Mouse (Mus musculus): ENCODE measurements around the gene Hfe. TPM values are rescaled to one million over a fixed set of nuclear protein-coding genes. Genes with fewer than 3 reads are reported as not detected.
A peak's percentile ranks its signal among the peaks of the same experiment; 100 is the strongest.
"Not testable (repeated sequence)": the region's sequence is repeated elsewhere in the genome, so short reads cannot be mapped to it uniquely, and the experiment has no call there.

Gene Hfe
- total and polyA plus RNA-seq, 3 experiments: 0.08 to 1.0 (median 0.39) TPM

DNA sequence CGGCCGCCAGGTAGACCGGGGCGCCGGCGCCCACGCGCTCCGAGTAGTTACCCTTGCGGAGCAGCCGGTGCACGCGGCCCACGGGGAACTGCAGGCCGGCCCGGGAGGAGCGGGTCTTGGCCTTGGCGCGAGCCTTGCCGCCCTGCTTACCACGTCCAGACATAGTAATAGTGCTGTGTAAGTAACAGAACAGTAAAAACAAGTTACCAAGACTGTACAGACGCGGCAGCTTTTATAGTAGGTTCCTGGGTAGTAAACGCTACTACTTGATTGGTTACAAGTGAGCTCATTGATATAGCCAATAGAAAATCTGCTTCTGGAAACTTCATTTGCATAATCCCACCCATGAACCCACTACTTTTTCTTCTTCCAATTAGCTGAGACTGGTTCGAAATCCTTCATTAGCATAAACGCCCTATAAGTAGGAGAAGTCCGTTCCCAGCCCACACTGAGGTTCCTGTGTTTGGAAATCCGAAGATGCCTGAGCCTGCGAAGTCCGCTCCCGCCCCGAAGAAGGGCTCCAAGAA is 26.8 kb downstream of the Hfe start, which contains the start of the genes Hist1h2ac and Hist1h2bc (continued):
- TF ChIP-seq EP300 (IDR thresholded peaks at IDR 0.05; ENCODE audit: low read length) (no peak), GABPA (IDR thresholded peaks at IDR 0.05; ENCODE audit: insufficient replicate concordance, low read depth, low read length) (no peak)

DNA sequence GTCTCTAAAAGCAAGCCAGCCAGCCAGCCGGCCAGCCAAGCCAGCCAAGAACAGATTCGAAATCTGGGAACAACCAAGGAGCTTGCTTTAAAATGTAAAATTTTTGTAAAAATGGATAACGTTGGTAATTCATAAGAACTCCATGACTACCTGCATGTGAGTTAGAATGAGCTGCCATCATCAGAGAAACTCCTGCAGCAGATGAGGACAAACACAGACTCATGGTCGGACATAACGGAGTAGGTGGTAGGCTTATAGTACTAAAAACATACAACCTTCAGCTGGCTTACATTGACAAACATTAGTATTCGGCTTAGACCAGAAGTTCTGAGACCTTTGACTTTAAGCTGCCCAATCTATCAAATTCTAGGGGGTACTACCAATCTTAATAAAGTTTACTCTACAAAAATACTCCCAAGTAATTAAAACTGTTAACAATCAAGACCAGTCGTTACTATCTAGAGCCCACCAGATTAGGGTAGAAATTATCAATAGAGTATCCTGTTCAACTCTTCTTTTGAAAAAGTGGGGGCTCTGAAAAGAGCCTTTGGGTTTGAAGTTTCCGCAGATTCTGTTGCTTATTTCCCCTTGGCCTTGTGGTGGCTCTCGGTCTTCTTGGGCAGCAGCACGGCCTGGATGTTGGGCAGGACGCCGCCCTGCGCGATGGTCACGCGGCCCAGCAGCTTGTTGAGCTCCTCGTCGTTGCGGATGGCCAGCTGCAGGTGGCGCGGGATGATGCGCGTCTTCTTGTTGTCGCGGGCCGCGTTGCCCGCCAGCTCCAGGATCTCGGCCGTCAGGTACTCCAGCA is 27.5 kb downstream of the Hfe start:
- H3K79me2 ChIP-seq (replicated peaks; ENCODE audit: control insufficient read depth, extremely low read depth, insufficient read depth, poor library complexity, severe bottlenecking); H3K27me3 ChIP-seq (replicated peaks); dilution Hi-C loops (cut with MboI; ENCODE audit: extremely low pct_ligation_motif_present, extremely low pct_unique_long_range_greater_than_20kb, low sequenced_read_pairs); H3K36me3 ChIP-seq (replicated peaks in 1 of 2; ENCODE audit: control insufficient read depth in 1 of 2, insufficient read depth in 1 of 2, low read length in 1 of 2); H3K9me3 ChIP-seq (replicated peaks; ENCODE audit: low read length): not testable (repeated sequence)
- peak; percentile 48 for DNase-seq (ENCODE audit: extremely low read depth)
- peaks cover 6 to 26% of the 10 kb centered on the region in 2 experiments; a peak in 3 of 4 replicates for H3K4me1 ChIP-seq (ENCODE audit: control insufficient read depth in 1 of 2, insufficient read depth in 2 of 2)
- TF ChIP-seq UBTF (IDR thresholded peaks at IDR 0.05; ENCODE audit: low read depth, low read length): peak; percentile 65; the same call in 1 of the 2 replicates
- peak; percentile 50; the same call in 1 of the 2 replicates for TF ChIP-seq NELFE (IDR thresholded peaks at IDR 0.05; ENCODE audit: low read depth, low read length)
- TF ChIP-seq ZMIZ1 (IDR thresholded peaks at IDR 0.05; ENCODE audit: low read depth, low read length): peak; percentile 97
- TF ChIP-seq HCFC1 (IDR thresholded peaks at IDR 0.05; ENCODE audit: low read depth, low read length): 0 out of 2 replicates have a peak, but pooled peaks have one; percentile 18
- TF ChIP-seq CHD2 (IDR thresholded peaks at IDR 0.05; ENCODE audit: low read length): peak; percentile 59
- peak; percentile 84 for TF ChIP-seq POLR2A (IDR thresholded peaks at IDR 0.05; ENCODE audit: low read depth, low read length)
- TF ChIP-seq TBP (conservative IDR thresholded peaks at IDR 0.05; ENCODE audit: low read depth, low read length): 0 out of 2 replicates have a peak, but pooled peaks have one; percentile 25
- 0 out of 2 replicates have a peak, but pooled peaks have one; percentile 16 for TF ChIP-seq TCF12 (IDR thresholded peaks at IDR 0.05; ENCODE audit: low read depth, low read length)
- peak; percentile 95 for TF ChIP-seq POLR2AphosphoS2 (IDR thresholded peaks at IDR 0.05; ENCODE audit: low read depth, low read length)
- H3K9ac ChIP-seq (ENCODE audit: insufficient read depth, low read depth): peak overlapping the region; percentile 84
- H3K4me3 ChIP-seq (replicated peaks in 1 of 3; ENCODE audit: low read depth in 2 of 3, low read length in 2 of 3, poor library complexity in 1 of 3): peak overlapping the region; percentile 1 to 54 (median 37)
- peak overlapping the region; percentile 75; the same call in 1 of the 2 replicates for H3K4me2 ChIP-seq (ENCODE audit: insufficient read depth, low read depth, poor library complexity, severe bottlenecking)
- H3K27ac ChIP-seq (ENCODE audit: insufficient read depth, low read depth): peak overlapping the region; percentile 90
- in situ Hi-C loops (cut with MboI; ENCODE audit: low pct_ligation_motif_present, low pct_unique_long_range_greater_than_20kb, low sequenced_read_pairs): loop anchor here (10.0 kb wide), 1 partner anchor 48 kb away; no protein-coding TSS in a partner anchor

DNA sequence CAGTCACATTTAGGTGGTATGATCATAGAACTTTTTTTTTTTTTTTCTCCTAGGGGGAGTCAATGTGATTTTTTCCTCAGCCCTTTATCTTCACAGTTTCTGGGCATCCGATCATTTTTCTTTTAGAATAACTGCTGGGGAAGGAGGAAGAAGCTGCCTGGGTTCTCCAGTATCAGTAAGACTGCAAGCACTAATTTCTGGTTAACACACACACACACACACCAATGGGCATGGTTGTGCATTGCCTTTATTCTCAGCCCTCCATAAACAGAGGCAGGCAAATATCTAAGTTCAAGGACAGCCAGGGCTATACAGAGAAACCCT is 28.1 kb downstream of the Hfe start:
- H3K9ac ChIP-seq (ENCODE audit: insufficient read depth, low read depth): peak overlapping the region; percentile 84
- H3K36me3 ChIP-seq (replicated peaks in 1 of 2; ENCODE audit: control insufficient read depth in 1 of 2, insufficient read depth in 1 of 2, low read length in 1 of 2): no peaks in the 10 kb centered on the region
- H3K27me3 ChIP-seq (replicated peaks): no peaks in the 10 kb centered on the region
- no peaks in the 10 kb centered on the region for H3K9me3 ChIP-seq (replicated peaks; ENCODE audit: low read length)
- DNase-seq (ENCODE audit: extremely low read depth): peak; percentile 38
- no peaks in the 10 kb centered on the region for H3K79me2 ChIP-seq (replicated peaks; ENCODE audit: control insufficient read depth, extremely low read depth, insufficient read depth, poor library complexity, severe bottlenecking)
- peak overlapping the region; percentile 75; the same call in 1 of the 2 replicates for H3K4me2 ChIP-seq (ENCODE audit: insufficient read depth, low read depth, poor library complexity, severe bottlenecking)
- in situ Hi-C loops (cut with MboI; ENCODE audit: low pct_ligation_motif_present, low pct_unique_long_range_greater_than_20kb, low sequenced_read_pairs): loop anchor here (10.0 kb wide), 1 partner anchor 48 kb away; no protein-coding TSS in a partner anchor
- TF ChIP-seq ZNF384 (IDR thresholded peaks at IDR 0.05; ENCODE audit: low read depth, low read length): peak; percentile 58; the same call in 1 of the 2 replicates
- no peak for TF ChIP-seq ZC3H11A (IDR thresholded peaks at IDR 0.05; ENCODE audit: low read depth, low read length)
- no peak for TF ChIP-seq SIN3A (IDR thresholded peaks at IDR 0.05; ENCODE audit: low read length)
- TF ChIP-seq POLR2A (IDR thresholded peaks at IDR 0.05; ENCODE audit: low read depth, low read length): no peak; the same call in 1 of the 2 replicates
- TF ChIP-seq IRF4 (IDR thresholded peaks at IDR 0.05; ENCODE audit: low read depth, low read length): no peak
- TF ChIP-seq UBTF (IDR thresholded peaks at IDR 0.05; ENCODE audit: low read depth, low read length): no peak
- TF ChIP-seq ETS1 (conservative IDR thresholded peaks at IDR 0.05; ENCODE audit: low read depth, low read length): no peak
- dilution Hi-C loops (cut with MboI; ENCODE audit: extremely low pct_ligation_motif_present, extremely low pct_unique_long_range_greater_than_20kb, low sequenced_read_pairs): no loop called here
- H3K27ac ChIP-seq (ENCODE audit: insufficient read depth, low read depth): peak overlapping the region; percentile 83
- H3K4me3 ChIP-seq (replicated peaks in 1 of 3; ENCODE audit: low read depth in 2 of 3, low read length in 2 of 3, poor library complexity in 1 of 3): peak overlapping the region in 1 of 3 experiments; percentile 35
- peaks cover 4 to 23% of the 10 kb centered on the region in 2 experiments; a peak in 2 of 4 replicates for H3K4me1 ChIP-seq (ENCODE audit: control insufficient read depth in 1 of 2, insufficient read depth in 2 of 2)

Data from CH12.LX (cell line).